Mouse (Mus musculus): Measurements from ENCODE around the gene Fmnl2.

Gene Fmnl2

GRCm38 (mm10) chr2:53026056-53026769 lies 168.6 kb downstream of the Fmnl2 start:
- in situ Hi-C loops (cut with MboI; ENCODE audit: low sequenced_read_pairs), result no loop called here

DNA sequence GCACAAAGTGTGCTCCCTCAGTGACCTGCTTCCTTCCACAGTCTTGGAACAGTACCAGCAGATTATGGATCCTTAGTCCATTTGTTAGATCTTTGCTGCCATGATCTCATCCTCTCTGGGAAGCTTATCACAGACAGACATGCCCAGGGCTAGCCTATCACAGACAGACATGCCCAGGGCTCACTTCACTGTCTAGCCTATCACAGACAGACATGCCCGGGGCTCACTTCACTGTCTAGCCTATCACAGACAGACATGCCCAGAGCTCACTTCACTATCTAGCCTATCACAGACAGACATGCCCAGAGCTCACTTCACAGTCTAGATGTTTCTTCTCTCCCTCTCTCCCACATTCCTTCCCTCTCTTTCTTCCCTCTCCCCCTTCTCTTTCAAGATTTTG lies 171.2 kb downstream of the Fmnl2 start:
- in situ Hi-C loops (cut with MboI; ENCODE audit: low sequenced_read_pairs), result no loop called here

DNA sequence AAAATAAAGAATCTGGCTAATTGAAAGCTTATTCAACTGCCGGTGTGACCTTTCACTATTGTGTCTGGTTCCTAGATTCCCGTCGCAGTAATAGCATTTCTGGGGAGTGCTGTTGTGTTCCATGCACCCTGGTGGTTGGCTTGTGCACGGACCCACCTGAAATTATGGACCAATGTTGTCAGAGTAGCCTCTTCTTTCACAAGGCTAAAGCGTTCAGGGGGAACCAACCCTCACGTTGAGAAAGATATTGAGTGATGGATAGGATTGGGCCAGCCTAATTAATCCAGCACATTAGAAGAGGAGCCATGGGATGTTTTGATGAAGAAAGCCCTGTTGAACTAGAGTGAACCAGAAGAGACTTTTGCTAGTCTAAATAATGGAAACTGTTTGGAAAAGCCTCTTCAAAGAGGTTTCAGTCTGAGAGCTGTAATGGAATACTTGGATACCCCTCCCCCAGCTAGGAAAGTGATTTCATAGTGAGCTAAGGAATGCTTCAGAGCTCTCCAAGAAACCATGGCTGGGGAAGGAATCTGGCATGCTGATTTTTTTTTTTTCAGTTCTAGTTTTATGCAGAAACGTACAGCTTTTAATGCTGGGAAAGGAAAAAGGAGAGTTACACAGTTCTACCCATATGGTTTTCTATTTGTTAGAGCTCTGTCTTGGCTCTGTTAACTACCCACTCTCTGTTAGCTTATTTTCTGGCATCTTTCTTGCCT lies 172.2 kb downstream of the Fmnl2 start:
- in situ Hi-C loops (cut with MboI; ENCODE audit: low sequenced_read_pairs), result no loop called here

DNA sequence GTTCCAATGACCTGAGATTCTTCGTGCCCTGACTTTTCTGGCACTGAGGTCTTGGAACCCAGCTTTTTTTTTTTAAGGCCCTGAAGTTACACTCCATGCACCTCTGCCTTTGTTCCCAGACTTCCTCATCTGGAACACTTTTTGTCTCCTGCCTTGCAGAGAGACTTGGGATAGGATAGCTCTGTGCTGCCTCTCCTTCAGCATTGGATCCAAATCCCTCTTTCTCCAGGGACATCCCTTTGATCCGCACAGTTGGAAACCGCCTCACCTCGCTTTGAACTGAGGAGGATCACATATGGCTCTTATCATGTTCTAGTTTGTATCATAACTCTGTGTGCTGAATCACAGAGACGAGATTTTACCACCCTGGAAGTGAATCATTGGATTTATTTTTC lies 172.8 kb downstream of the Fmnl2 start:
- in situ Hi-C loops (cut with MboI; ENCODE audit: low sequenced_read_pairs), result no loop called here

GRCm38 (mm10) chr2:53038253-53038652 lies 180.6 kb downstream of the Fmnl2 start:
- in situ Hi-C loops (cut with MboI; ENCODE audit: low sequenced_read_pairs), result no loop called here

GRCm38 (mm10) chr2:53038737-53039136 lies 181.1 kb downstream of the Fmnl2 start:
- in situ Hi-C loops (cut with MboI; ENCODE audit: low sequenced_read_pairs), result no loop called here

DNA sequence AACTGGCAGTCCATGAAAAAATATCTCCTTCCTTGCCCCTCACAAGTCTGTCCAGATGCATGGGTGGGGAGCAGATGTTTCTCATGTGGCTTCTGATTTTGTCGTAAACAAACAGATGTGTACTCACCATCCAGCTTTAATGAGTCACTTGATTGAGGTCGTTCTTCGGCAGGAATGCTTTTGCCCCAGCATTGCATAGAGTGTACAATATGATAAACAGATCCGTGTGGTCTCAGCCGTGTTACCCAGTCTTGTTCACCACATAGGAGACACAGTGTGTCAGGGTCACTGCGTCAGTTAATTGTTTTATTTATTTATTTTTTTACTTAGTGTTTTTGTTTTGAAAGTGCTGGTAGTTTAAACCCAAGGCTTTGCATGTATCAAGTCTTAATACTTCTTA lies 189.4 kb downstream of the Fmnl2 start:
- in situ Hi-C loops (cut with MboI; ENCODE audit: low sequenced_read_pairs), result no loop called here

DNA sequence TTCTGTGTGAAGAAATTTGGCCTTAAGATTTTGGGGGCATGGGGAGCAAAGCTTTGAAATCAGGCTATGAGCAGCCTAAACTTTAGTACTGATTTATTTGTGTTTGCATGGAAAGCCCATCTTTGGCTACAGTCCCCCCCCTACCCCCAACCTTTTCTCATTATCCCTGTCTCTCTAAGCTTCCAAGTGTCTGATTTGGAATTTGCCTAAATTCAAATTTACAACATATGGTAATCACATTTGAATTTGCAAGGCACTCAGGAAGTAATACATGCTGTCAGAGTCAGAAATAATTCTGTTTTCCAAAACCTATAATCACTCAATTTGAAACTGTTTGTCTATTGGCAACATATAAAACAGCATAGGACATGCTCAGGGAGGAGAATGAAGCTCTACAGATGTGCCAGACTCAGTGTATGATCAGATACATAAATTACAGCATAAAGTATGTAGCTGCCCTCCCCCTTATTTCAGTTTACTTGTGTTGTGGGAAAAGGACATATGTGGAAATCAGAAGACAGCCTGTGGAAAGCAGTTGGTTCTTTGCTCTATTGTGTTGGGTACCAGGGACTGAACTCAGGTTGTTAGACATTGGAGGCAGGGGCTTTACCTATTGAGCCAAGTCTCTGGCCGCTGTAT lies 190.2 kb downstream of the Fmnl2 start:
- in situ Hi-C loops (cut with MboI; ENCODE audit: low sequenced_read_pairs), result no loop called here

DNA sequence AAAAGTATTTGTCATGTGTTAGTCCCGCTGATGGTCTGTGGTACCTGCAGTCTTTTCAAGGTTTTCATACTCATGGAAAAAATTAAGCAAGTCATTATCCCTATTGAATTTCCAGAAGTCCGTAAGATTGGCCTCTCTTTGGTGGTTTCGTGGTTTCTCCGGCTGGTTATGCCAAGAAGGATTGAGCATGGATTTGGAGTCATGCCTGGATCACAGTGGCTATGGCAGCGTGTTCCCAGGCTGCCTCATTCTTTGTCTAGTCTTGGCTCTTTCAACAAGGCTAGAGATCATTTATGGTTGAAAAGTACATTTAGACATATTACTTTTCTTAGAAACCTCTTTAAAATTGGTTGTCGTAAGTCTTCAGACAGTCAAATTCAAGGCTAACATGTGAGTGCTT lies 192.7 kb downstream of the Fmnl2 start:
- in situ Hi-C loops (cut with MboI; ENCODE audit: low sequenced_read_pairs), result no loop called here

GRCm38 (mm10) chr2:53051502-53051901 lies 193.8 kb downstream of the Fmnl2 start:
- in situ Hi-C loops (cut with MboI; ENCODE audit: low sequenced_read_pairs), result no loop called here

DNA sequence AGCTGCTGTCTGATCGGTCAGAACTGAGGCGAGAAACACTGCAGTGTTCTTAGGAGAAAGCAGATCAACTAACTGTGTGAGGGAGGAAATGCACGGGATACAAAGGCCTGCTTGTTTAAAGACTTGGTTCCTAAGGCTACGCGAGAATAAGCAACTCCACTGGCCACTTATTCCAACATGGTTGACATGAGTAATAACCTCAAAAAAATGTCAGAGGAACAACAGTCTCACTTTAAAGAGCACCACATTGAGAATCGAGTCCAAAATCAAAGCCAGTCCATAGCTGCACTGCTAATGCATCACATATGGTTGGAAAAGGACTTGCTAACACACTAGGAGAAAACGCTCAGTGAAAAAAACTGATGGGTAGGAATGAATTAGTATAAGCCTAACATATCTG lies 196.1 kb downstream of the Fmnl2 start:
- in situ Hi-C loops (cut with MboI; ENCODE audit: low sequenced_read_pairs), result no loop called here

DNA sequence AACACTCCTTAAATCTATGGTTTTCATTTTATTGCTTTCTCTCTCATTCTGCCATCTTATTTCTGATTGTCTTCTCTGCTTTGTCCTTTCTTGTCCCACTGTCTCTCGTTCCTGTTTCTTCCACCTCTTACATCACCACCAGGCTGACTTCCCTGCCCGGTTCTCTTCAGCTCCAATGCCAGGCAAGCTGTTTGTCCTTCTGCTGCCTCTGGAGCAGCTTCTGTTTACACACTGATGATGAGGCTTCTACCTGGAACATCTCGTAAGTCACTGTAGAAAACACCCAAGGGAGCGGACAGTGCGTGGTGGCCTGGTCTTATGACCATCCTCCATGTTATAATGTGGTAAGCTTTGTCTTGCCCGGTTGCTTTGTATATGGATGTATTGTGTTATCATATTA lies 198.9 kb downstream of the Fmnl2 start:
- in situ Hi-C loops (cut with MboI; ENCODE audit: low sequenced_read_pairs), result no loop called here

GRCm38 (mm10) chr2:53057291-53057690 lies 199.6 kb downstream of the Fmnl2 start:
- in situ Hi-C loops (cut with MboI; ENCODE audit: low sequenced_read_pairs), result no loop called here

DNA sequence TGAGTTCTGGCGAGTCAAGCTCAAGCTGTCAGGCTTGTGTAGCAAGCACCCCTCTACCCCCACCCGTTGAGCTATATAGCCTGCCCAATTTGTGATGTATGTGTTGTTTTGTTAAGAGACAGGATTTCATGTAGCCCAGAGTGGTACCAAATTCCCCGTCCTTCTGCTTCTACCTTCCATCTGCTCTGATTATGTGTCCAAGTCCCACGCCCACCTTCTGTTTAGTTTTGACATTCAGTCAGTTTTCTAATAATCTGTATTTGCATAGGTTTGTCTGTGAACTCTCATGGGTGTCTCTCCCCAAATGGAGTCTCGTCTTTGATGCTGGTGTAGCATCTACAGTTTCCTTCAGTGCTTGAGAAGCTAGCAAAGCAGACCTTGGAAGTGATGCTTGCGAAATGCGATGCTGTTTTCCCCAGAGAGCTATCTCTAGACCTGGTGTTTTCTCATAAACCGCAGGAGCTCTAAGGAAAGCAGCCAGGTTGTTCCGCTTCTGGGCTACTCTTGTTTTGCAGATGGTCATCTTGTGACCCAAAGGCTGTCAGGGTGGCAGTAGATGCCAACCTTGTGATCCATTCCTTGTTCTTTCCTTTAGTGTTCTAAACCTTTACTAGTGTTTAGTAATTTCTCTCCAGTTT lies 203.8 kb downstream of the Fmnl2 start:
- in situ Hi-C loops (cut with MboI; ENCODE audit: low sequenced_read_pairs), result no loop called here

GRCm38 (mm10) chr2:53066973-53067372 lies 209.3 kb downstream of the Fmnl2 start:
- in situ Hi-C loops (cut with MboI; ENCODE audit: low sequenced_read_pairs), result no loop called here

DNA sequence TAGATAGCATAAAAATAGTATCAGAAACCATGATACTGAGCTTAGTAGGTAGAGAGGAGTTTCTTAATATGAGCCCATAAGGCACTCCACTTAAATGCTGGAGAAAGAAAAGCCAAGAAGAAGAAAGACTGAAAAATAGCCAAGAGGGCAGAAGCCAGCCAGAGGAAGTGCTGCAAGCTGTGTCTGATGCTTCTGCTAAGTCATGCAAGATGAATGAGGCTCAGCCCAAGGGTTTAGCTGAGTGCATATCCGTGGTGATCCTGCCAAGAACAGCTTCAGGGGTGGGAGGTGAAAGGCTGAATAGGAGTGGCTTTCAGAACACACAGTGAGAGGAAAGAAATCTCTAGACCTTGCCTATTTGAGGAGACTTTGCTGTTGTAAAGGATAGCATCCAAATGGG lies 212.9 kb downstream of the Fmnl2 start:
- in situ Hi-C loops (cut with MboI; ENCODE audit: low sequenced_read_pairs), result no loop called here

DNA sequence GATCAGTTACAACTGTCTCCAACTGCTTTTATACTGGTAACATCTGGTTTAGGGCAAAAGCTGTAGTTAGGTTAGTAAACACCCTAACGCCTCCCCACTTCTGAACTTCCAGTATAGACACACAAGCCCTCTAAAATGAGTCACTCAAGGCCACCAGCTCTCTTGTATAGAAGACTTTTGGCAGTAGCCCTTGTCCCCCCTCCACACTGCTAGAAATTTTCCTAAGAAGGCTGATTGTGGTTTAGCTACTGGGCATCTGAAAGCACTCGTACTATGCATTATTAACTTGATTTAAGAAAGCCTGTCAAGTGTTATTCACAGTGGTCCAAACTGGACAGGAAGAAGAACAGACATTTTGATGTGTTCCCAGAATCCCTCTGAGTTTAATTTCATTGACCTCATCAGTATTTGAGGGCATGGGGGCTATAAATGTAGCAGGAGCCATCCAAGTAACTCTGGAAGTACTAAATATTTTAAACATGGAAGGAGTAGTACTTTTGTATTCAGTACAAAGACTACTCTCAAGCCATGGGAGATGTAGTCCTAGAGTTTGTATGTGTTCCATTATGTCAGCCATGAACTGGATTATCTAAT lies 222.1 kb downstream of the Fmnl2 start:
- in situ Hi-C loops (cut with MboI; ENCODE audit: low sequenced_read_pairs), result loop anchor here (10.0 kb wide), 1 partner anchor 315 kb away; no protein-coding TSS in a partner anchor

GRCm38 (mm10) chr2:53082045-53082444 lies 224.4 kb downstream of the Fmnl2 start:
- in situ Hi-C loops (cut with MboI; ENCODE audit: low sequenced_read_pairs), result loop anchor here (10.0 kb wide), 1 partner anchor 317 kb away; no protein-coding TSS in a partner anchor

GRCm38 (mm10) chr2:53082501-53082900 lies 224.8 kb downstream of the Fmnl2 start:
- in situ Hi-C loops (cut with MboI; ENCODE audit: low sequenced_read_pairs), result loop anchor here (10.0 kb wide), 1 partner anchor 318 kb away; no protein-coding TSS in a partner anchor

DNA sequence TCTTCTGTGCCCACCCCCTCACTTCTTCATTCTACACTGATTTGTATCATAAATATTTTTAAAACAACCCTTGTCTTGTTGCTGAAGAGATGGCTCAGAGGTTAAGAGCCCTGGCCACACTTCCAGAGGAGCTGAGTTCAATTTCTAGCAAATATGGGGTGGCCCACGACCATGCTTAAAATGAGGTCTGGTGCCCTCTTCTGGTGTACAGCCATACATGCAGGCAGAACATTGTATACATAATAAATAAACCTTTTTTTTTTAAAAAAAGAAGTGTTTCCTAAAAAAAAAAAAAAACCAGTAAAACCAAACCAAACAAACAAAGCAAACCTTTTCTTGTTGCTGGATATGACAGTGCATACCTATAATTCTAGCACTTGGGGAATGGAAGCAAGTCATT lies 225.6 kb downstream of the Fmnl2 start:
- in situ Hi-C loops (cut with MboI; ENCODE audit: low sequenced_read_pairs), result loop anchor here (10.0 kb wide), 1 partner anchor 318 kb away; no protein-coding TSS in a partner anchor

Measured in CH12F3 (cell line).